Mouse (Mus musculus) forebrain, embryonic 14.5 days (tissue): ENCODE measurements at regions not wholly inside any gene's neighbourhood (a gene's known extent, or its start where the extent isn't known, plus 50 kb on each side); places are given as distances from the start of the nearest gene placed in this dataset.

Experiments
- ATAC-seq: fragments of 200-750 bp; cut with Nextera tagmentation; 2 replicates; pipeline ENCODE4 v1.8.0; 2017; ENCODE audit warnings: mild to moderate bottlenecking, moderate library complexity
- DNase-seq: peaks from one replicate; pipeline ENCODE4 v3.0.0-alpha.2; 2015; ENCODE audit warnings: low spot score
- H3K27ac ChIP-seq: fragments of 300-500 bp; sonication (generic); 2 replicates; pipeline ENCODE4 v1.5.1; 2014; ENCODE audit warnings: low read depth, mild to moderate bottlenecking, control low read depth, low read length, moderate library complexity
- H3K27me3 ChIP-seq: fragments of 300-500 bp; sonication (generic); replicated peaks from 2 replicates; pipeline ENCODE4 v1.6.1; 2014; ENCODE audit warnings: low read length, control low read depth, mixed read lengths; ENCODE audit not compliant: control insufficient read depth, insufficient read depth
- H3K36me3 ChIP-seq: fragments of 300-500 bp; sonication (generic); 2 replicates; pipeline ENCODE4 v1.6.1; 2014; ENCODE audit warnings: low read length, control low read depth; ENCODE audit not compliant: control insufficient read depth, insufficient read depth
- H3K4me1 ChIP-seq: fragments of 300-500 bp; sonication (generic); 2 replicates; pipeline ENCODE4 v1.6.1; 2014; ENCODE audit warnings: antibody characterized with exemption, low read length, control low read depth; ENCODE audit not compliant: control insufficient read depth, insufficient read depth
- H3K4me2 ChIP-seq: fragments of 300-500 bp; sonication (generic); 2 replicates; pipeline ENCODE4 v1.6.1; 2014; ENCODE audit warnings: mild to moderate bottlenecking, control low read depth, low read length
- H3K4me3 ChIP-seq: fragments of 300-500 bp; sonication (generic); 2 replicates; pipeline ENCODE4 v1.5.1; 2014; ENCODE audit warnings: low read depth, low read length, control low read depth
- H3K9ac ChIP-seq: fragments of 300-500 bp; sonication (generic); 2 replicates; pipeline ENCODE4 v1.6.1; 2014; ENCODE audit warnings: mild to moderate bottlenecking, low read length, control low read depth, moderate library complexity
- H3K9me3 ChIP-seq: fragments of 300-500 bp; sonication (generic); replicated peaks from 2 replicates; pipeline ENCODE4 v1.6.1; 2016; ENCODE audit warnings: low read length, control low read depth, mixed read lengths; ENCODE audit not compliant: control insufficient read depth
- WGBS: fragments of 180-500 bp; shearing (Covaris S2); extraction: QIAGEN DNeasy Blood & Tissue Kit; methylation state at CpG from one replicate; pipeline ENCODE4 v1.1.7; 2014; 5-methylcytosine and 5-hydroxymethylcytosine counted together

- 77% methylated on average over 5 of the region's 5 CpGs for WGBS
- H3K4me3 ChIP-seq, result no peak overlapping the region
- ATAC-seq (no peak), DNase-seq (no peak)
- no peaks in the 10 kb centered on the region for H3K27me3 ChIP-seq
- H3K4me2 ChIP-seq, result no peak overlapping the region
- no peak overlapping the region for H3K9ac ChIP-seq
- H3K27ac ChIP-seq, result no peak overlapping the region
- no peaks in the 10 kb centered on the region for H3K4me1 ChIP-seq
- no peaks in the 10 kb centered on the region for H3K36me3 ChIP-seq
- no peaks in the 10 kb centered on the region for H3K9me3 ChIP-seq
These were observed 57.6 kb upstream of the Myb start for GRCm38 (mm10) chr10:21218431-21218830.

- H3K9me3 ChIP-seq, result no peaks in the 10 kb centered on the region
- H3K27ac ChIP-seq, result no peak overlapping the region
- H3K9ac ChIP-seq, result no peak overlapping the region
- ATAC-seq (no peak), DNase-seq (no peak)
- H3K4me2 ChIP-seq, result no peak overlapping the region
- H3K4me3 ChIP-seq, result no peak overlapping the region
- 92% methylated on average over 3 of the region's 3 CpGs for WGBS
- H3K4me1 ChIP-seq, result no peaks in the 10 kb centered on the region
- H3K36me3 ChIP-seq, result no peaks in the 10 kb centered on the region
- no peaks in the 10 kb centered on the region for H3K27me3 ChIP-seq
These were observed 60.0 kb upstream of the Myb start for GRCm38 (mm10) chr10:21220795-21221194.

- Histone ChIP-seq H3K27me3 (no peaks in the 10 kb centered on the region), H3K27ac (no peak overlapping the region), H3K4me3 (no peak overlapping the region), H3K4me1 (no peaks in the 10 kb centered on the region), H3K36me3 (no peaks in the 10 kb centered on the region), H3K9me3 (no peaks in the 10 kb centered on the region), H3K4me2 (no peak overlapping the region), H3K9ac (no peak overlapping the region)
- ATAC-seq, result no peak
- no peak for DNase-seq
- WGBS, result 92% methylated on average over 4 of the region's 4 CpGs
These were observed 60.6 kb upstream of the Myb start for GRCm38 (mm10) chr10:21221290-21221926.

- H3K4me3 ChIP-seq, result no peak overlapping the region
- DNase-seq (no peak), ATAC-seq (no peak)
- H3K9ac ChIP-seq, result no peak overlapping the region
- WGBS, result 79% methylated on average over 9 of the region's 9 CpGs
- H3K27me3 ChIP-seq, result no peaks in the 10 kb centered on the region
- H3K4me1 ChIP-seq, result no peaks in the 10 kb centered on the region
- no peaks in the 10 kb centered on the region for H3K36me3 ChIP-seq
- no peaks in the 10 kb centered on the region for H3K9me3 ChIP-seq
- no peak overlapping the region for H3K27ac ChIP-seq
- no peak overlapping the region for H3K4me2 ChIP-seq
These were observed 61.6 kb upstream of the Myb start for GRCm38 (mm10) chr10:21222104-21223034.

- no peaks in the 10 kb centered on the region for H3K4me1 ChIP-seq
- no peaks in the 10 kb centered on the region for H3K36me3 ChIP-seq
- H3K9me3 ChIP-seq, result no peaks in the 10 kb centered on the region
- 74% methylated on average over 8 of the region's 8 CpGs for WGBS
- H3K4me3 ChIP-seq, result no peak overlapping the region
- DNase-seq, result no peak
- H3K27ac ChIP-seq, result no peak overlapping the region
- no peak for ATAC-seq
- no peak overlapping the region for H3K9ac ChIP-seq
- H3K4me2 ChIP-seq, result no peak overlapping the region
- H3K27me3 ChIP-seq, result no peaks in the 10 kb centered on the region
These were observed 62.5 kb upstream of the Myb start for GRCm38 (mm10) chr10:21223104-21223910.

GRCm38 (mm10) chr10:21224229-21224628 lies 63.4 kb upstream of the Myb start:
- Histone ChIP-seq H3K27me3 (no peaks in the 10 kb centered on the region), H3K4me2 (no peak overlapping the region), H3K9me3 (no peaks in the 10 kb centered on the region), H3K9ac (no peak overlapping the region), H3K36me3 (no peaks in the 10 kb centered on the region), H3K4me1 (no peaks in the 10 kb centered on the region), H3K27ac (no peak overlapping the region), H3K4me3 (no peak overlapping the region)
- ATAC-seq, result no peak
- WGBS, result 90% methylated on average over 5 of the region's 5 CpGs
- DNase-seq, result no peak

GRCm38 (mm10) chr10:21226210-21226609 lies 65.4 kb upstream of the Myb start:
- 90% methylated on average over 7 of the region's 7 CpGs for WGBS
- Histone ChIP-seq H3K27ac (no peak overlapping the region), H3K4me1 (no peaks in the 10 kb centered on the region), H3K4me2 (no peak overlapping the region), H3K9me3 (no peaks in the 10 kb centered on the region), H3K27me3 (no peaks in the 10 kb centered on the region), H3K9ac (no peak overlapping the region), H3K4me3 (no peak overlapping the region), H3K36me3 (no peaks in the 10 kb centered on the region)
- DNase-seq (no peak), ATAC-seq (no peak)

- no peak overlapping the region for H3K9ac ChIP-seq
- no peak overlapping the region for H3K4me3 ChIP-seq
- H3K27ac ChIP-seq, result no peak overlapping the region
- no peaks in the 10 kb centered on the region for H3K27me3 ChIP-seq
- ATAC-seq (no peak), DNase-seq (no peak)
- no peaks in the 10 kb centered on the region for H3K9me3 ChIP-seq
- no peak overlapping the region for H3K4me2 ChIP-seq
- WGBS, result 85% methylated on average over 9 of the region's 9 CpGs
- H3K4me1 ChIP-seq, result no peaks in the 10 kb centered on the region
- H3K36me3 ChIP-seq, result no peaks in the 10 kb centered on the region
These were observed 67.0 kb upstream of the Myb start for GRCm38 (mm10) chr10:21227764-21228163.
